Mouse (Mus musculus): Measurements from ENCODE around the gene 1700061G19Rik.

GRCm38 (mm10) chr17:56842173-56842572 lies 33.1 kb upstream of the 1700061G19Rik start:
- no peak for TF ChIP-seq CTCF (IDR thresholded peaks at IDR 0.05; ENCODE audit: extremely low read depth, insufficient read length, insufficient replicate concordance, low read depth, low read length)
- TF ChIP-seq POLR2A (IDR thresholded peaks at IDR 0.05; ENCODE audit: low read depth, low read length), result no peak
